Mouse (Mus musculus) heart, embryonic 12.5 days (tissue): ENCODE measurements around the gene Polr3a. TPM values are rescaled to one million over a fixed set of nuclear protein-coding genes. Genes with fewer than 3 reads are reported as not detected.

Experiments used
- ATAC-seq: fragments of 200-750 bp; cut with Nextera tagmentation; 2 replicates; pipeline ENCODE4 v1.8.0; 2017; ENCODE audit warnings: moderate TSS enrichment, moderate library complexity; ENCODE audit not compliant: insufficient number of reproducible peaks, low FRiP score
- H3K27ac ChIP-seq: fragments of 300-500 bp; sonication (generic); 2 replicates; pipeline ENCODE4 v1.5.1; 2016; ENCODE audit warnings: mild to moderate bottlenecking, moderate library complexity; ENCODE audit not compliant: poor library complexity, severe bottlenecking
- H3K27me3 ChIP-seq: fragments of 300-500 bp; sonication (generic); replicated peaks from 2 replicates; pipeline ENCODE4 v1.6.1; 2016; ENCODE audit warnings: mild to moderate bottlenecking, moderate library complexity
- H3K36me3 ChIP-seq: fragments of 300-500 bp; sonication (generic); 2 replicates; pipeline ENCODE4 v1.6.1; 2016; ENCODE audit warnings: mild to moderate bottlenecking, moderate library complexity
- H3K4me1 ChIP-seq: fragments of 300-500 bp; sonication (generic); replicated peaks from 2 replicates; pipeline ENCODE4 v1.6.1; 2016; ENCODE audit warnings: mild to moderate bottlenecking
- H3K4me2 ChIP-seq: fragments of 300-500 bp; sonication (generic); 2 replicates; pipeline ENCODE4 v1.6.1; 2016; ENCODE audit warnings: mild to moderate bottlenecking, moderate library complexity
- H3K4me3 ChIP-seq: fragments of 300-500 bp; sonication (generic); 2 replicates; pipeline ENCODE4 v1.5.1; 2016; ENCODE audit warnings: mild to moderate bottlenecking
- H3K9ac ChIP-seq: fragments of 300-500 bp; sonication (generic); 2 replicates; pipeline ENCODE4 v1.6.1; 2016; ENCODE audit warnings: mild to moderate bottlenecking, moderate library complexity
- H3K9me3 ChIP-seq: fragments of 300-500 bp; sonication (generic); replicated peaks from 2 replicates; pipeline ENCODE4 v1.6.1; 2016; ENCODE audit warnings: mild to moderate bottlenecking, moderate library complexity
- WGBS: fragments of 180-500 bp; shearing (Covaris S2); methylation state at CpG from one replicate; pipeline ENCODE4 v1.1.7; 2016; 5-methylcytosine and 5-hydroxymethylcytosine counted together
- polyA plus RNA-seq: library from polyadenylated mRNA; unstranded; fragments of >200 nt; fragmentation: Nextera tagmentation; extraction: Ambion mirVana; gene quantifications from 2 replicates; pipeline ENCODE4 v1.2.1, GENCODE M21; 2016

Polr3a gene
- polyA plus RNA-seq, 1 experiment from 2014 or later = 12.8 TPM

- Histone ChIP-seq H3K36me3 (no peaks in the 10 kb centered on the region), H3K4me2 (peak overlapping the region; percentile 44), H3K4me3 (no peak overlapping the region), H3K27ac (no peak overlapping the region), H3K9me3 (peaks cover 7% of the 10 kb centered on the region), H3K27me3 (no peaks in the 10 kb centered on the region), H3K4me1 (peaks cover 12% of the 10 kb centered on the region), H3K9ac (no peak overlapping the region)
- WGBS = 24% methylated on average over 18 of the region's 18 CpGs
- ATAC-seq = no peak
These were observed 21.4 kb upstream of the Polr3a start for GRCm38 (mm10) chr14:24508070-24508773.

- Histone ChIP-seq H3K4me3 (0 out of 2 replicates have a peak overlapping the region, but pooled peaks have one; percentile 1), H3K36me3 (no peaks in the 10 kb centered on the region), H3K27me3 (no peaks in the 10 kb centered on the region), H3K9me3 (peaks cover 7% of the 10 kb centered on the region), H3K27ac (no peak overlapping the region), H3K9ac (no peak overlapping the region), H3K4me1 (peaks cover 12% of the 10 kb centered on the region), H3K4me2 (peak overlapping the region; percentile 44)
- ATAC-seq = no peak
- WGBS = 23% methylated on average over 14 of the region's 14 CpGs
These were observed 20.7 kb upstream of the Polr3a start for GRCm38 (mm10) chr14:24507452-24508069.

GRCm38 (mm10) chr14:24501256-24501655 is 14.4 kb upstream of the Polr3a start:
- H3K4me1 ChIP-seq = peaks cover 7% of the 10 kb centered on the region
- peak overlapping the region; percentile 43 for H3K9ac ChIP-seq
- H3K36me3 ChIP-seq = peaks cover 34% of the 10 kb centered on the region
- H3K27me3 ChIP-seq = no peaks in the 10 kb centered on the region
- H3K4me3 ChIP-seq = no peak overlapping the region
- no peak for ATAC-seq
- H3K27ac ChIP-seq = no peak overlapping the region
- H3K9me3 ChIP-seq = no peaks in the 10 kb centered on the region
- 50% methylated on average over 4 of the region's 4 CpGs for WGBS
- H3K4me2 ChIP-seq = peak overlapping the region; percentile 54; the same call in 1 of the 2 replicates

GRCm38 (mm10) chr14:24500845-24501186 is 14.0 kb upstream of the Polr3a start:
- WGBS = 11% methylated on average over 8 of the region's 8 CpGs
- ATAC-seq = no peak
- Histone ChIP-seq H3K27ac (no peak overlapping the region), H3K27me3 (no peaks in the 10 kb centered on the region), H3K4me3 (no peak overlapping the region), H3K36me3 (peaks cover 39% of the 10 kb centered on the region), H3K4me1 (peaks cover 7% of the 10 kb centered on the region), H3K9me3 (no peaks in the 10 kb centered on the region), H3K4me2 (peak overlapping the region; percentile 54), H3K9ac (peak overlapping the region; percentile 43)

DNA sequence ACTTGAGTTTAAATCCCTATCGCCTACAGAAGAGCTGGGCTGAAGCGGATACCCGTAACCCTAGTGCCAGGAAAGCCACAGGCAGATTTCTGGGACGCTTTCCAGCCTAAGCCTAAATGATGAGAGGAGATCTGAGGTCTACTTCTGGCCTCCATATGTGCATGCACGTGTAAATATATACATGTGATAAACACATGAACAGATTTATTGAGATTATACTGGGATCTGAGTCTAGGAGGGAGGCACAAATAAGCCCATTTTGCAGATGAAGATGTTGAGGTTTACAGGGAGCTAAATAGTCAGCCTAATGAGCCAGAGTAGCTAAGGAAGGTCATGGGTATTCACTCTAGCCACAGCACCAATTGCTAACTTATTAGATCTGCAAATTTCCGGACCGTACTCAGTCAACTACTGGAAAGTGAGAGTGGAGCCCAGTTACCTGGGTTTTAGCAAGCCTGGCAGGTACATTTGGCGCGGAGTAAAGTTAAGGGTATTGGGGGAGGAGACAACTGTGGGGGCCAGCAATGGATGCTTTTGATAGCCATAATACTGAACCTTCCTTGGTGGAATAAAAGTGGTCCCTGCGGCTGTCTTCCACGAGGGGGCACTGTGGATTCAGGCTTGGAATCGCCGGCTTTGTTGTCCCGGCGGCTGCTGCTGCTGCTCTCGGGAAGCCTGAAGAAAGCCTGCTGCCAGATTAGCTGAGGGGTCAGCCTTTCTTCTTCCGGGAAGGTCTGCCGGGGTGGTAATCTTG is 13.4 kb upstream of the Polr3a start:
- peaks cover 7% of the 10 kb centered on the region for H3K4me1 ChIP-seq
- 18% methylated on average over 18 of the region's 18 CpGs for WGBS
- H3K36me3 ChIP-seq = peaks cover 43% of the 10 kb centered on the region
- no peak overlapping the region for H3K27ac ChIP-seq
- H3K9me3 ChIP-seq = no peaks in the 10 kb centered on the region
- no peak overlapping the region for H3K4me3 ChIP-seq
- H3K27me3 ChIP-seq = no peaks in the 10 kb centered on the region
- peak overlapping the region; percentile 54 for H3K4me2 ChIP-seq
- H3K9ac ChIP-seq = peak overlapping the region; percentile 43
- peak; percentile 40; the same call in 1 of the 2 replicates for ATAC-seq

DNA sequence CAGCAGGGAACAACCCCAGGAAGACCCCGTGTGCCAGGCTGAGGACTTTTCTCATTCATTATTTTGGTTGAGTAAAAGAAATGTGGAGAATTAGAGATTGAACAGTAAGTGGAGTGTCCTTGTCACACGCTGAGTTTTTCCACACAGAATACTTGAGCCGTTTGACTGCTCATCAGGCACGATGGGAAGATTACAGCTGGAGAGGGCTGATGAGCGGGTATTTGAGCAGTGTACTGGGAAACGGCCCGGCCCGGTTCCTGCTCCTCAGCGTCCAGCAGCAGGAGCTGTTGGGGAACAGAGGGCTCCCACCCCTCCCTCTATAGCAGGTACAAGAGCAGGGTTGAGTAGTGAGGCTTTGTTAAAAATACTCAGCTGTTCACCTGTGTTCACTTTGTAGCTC is 12.6 kb upstream of the Polr3a start:
- no peak overlapping the region for H3K27ac ChIP-seq
- no peak overlapping the region for H3K4me2 ChIP-seq
- H3K9me3 ChIP-seq = no peaks in the 10 kb centered on the region
- no peak overlapping the region for H3K9ac ChIP-seq
- ATAC-seq = 0 out of 2 replicates have a peak, but pooled peaks have one; percentile 34
- no peaks in the 10 kb centered on the region for H3K27me3 ChIP-seq
- no peak overlapping the region for H3K4me3 ChIP-seq
- peaks cover 12% of the 10 kb centered on the region for H3K4me1 ChIP-seq
- WGBS = 40% methylated on average over 9 of the region's 9 CpGs
- peaks cover 49% of the 10 kb centered on the region for H3K36me3 ChIP-seq

DNA sequence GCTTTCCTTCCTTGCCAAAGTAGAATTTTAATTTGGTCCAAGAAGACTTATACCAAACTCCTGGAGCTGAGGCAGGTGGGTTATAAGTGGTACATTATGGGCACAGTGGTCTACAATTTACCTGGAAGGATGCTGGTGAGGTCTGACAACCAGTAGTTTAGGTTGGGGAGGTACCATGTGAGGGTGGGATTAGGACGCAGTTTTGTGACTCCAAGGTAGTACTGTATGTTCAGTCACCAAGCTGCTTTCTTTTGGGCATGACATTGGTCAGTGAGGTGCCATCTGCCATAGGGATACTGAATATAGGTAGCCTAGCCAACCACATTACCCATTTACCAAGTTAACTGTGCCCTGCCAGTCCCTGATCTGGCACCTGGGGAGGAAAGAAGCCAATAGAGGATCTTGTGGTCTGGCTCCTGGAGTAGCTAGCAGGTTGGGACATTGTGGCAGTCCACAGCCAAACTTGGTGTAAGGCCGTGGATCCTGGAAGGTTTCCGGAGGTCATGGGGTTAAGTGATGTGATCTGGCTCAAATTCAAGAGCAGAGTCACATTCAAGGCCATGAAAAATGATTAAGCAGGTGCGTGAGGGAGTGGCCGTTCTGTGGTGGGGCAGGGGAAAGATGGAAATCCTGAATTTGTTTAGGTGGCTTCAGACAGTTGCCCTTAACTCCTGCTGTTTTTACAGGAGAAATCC is 11.8 kb upstream of the Polr3a start:
- H3K36me3 ChIP-seq = peaks cover 57% of the 10 kb centered on the region

GRCm38 (mm10) chr14:24497443-24497842 is 10.6 kb upstream of the Polr3a start:
- peaks cover 70% of the 10 kb centered on the region for H3K36me3 ChIP-seq
- no peaks in the 10 kb centered on the region for H3K9me3 ChIP-seq
- no peak overlapping the region for H3K27ac ChIP-seq
- H3K4me2 ChIP-seq = no peak overlapping the region
- WGBS = 91% methylated on average over 1 of the region's 1 CpGs
- H3K9ac ChIP-seq = no peak overlapping the region
- H3K4me3 ChIP-seq = no peak overlapping the region
- no peaks in the 10 kb centered on the region for H3K27me3 ChIP-seq
- peaks cover 32% of the 10 kb centered on the region for H3K4me1 ChIP-seq
- no peak for ATAC-seq

More for the DNA sequence above, 11.8 kb upstream of the Polr3a start:
- no peaks in the 10 kb centered on the region for H3K27me3 ChIP-seq
- 68% methylated on average over 5 of the region's 5 CpGs for WGBS
- H3K4me2 ChIP-seq = no peak overlapping the region
- no peak overlapping the region for H3K27ac ChIP-seq
- no peak overlapping the region for H3K4me3 ChIP-seq
- no peak for ATAC-seq
- peaks cover 20% of the 10 kb centered on the region for H3K4me1 ChIP-seq
- no peaks in the 10 kb centered on the region for H3K9me3 ChIP-seq
- no peak overlapping the region for H3K9ac ChIP-seq

DNA sequence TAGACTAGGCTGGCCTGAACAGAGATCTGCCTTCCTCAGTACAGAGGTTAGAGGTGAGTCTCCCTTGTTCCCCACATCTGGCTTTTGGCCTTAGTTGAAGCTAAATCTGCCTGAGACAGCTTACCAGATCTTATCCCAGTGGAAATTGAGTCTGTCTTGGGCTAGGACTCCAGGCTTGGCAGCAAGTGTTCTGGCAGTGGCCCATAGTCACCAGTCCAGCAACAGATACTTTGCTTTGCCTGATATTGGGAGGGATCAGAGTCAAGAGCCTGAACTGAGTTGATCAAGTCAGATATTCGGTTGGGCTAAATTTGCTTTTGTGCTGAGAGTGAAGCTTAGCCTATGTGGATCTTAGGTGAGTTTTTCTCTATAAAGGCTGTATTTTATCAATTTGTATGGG is 9.6 kb upstream of the Polr3a start:
- no peak overlapping the region for H3K4me3 ChIP-seq
- no peak overlapping the region for H3K27ac ChIP-seq
- no peaks in the 10 kb centered on the region for H3K9me3 ChIP-seq
- WGBS = 82% methylated on average over 1 of the region's 1 CpGs
- ATAC-seq = no peak
- H3K27me3 ChIP-seq = no peaks in the 10 kb centered on the region
- H3K36me3 ChIP-seq = peaks cover 75% of the 10 kb centered on the region
- H3K9ac ChIP-seq = no peak overlapping the region
- no peak overlapping the region for H3K4me2 ChIP-seq
- peaks cover 40% of the 10 kb centered on the region for H3K4me1 ChIP-seq

- 84% methylated on average over 9 of the region's 9 CpGs for WGBS
- H3K9ac ChIP-seq = no peak overlapping the region; the same call in 1 of the 2 replicates
- no peak for ATAC-seq
These were observed 6.4 kb upstream of the Polr3a start for GRCm38 (mm10) chr14:24493256-24493655.

More at GRCm38 (mm10) chr14:24493256-24493655, 6.4 kb upstream of the Polr3a start:
- peaks cover 61% of the 10 kb centered on the region for H3K36me3 ChIP-seq
- H3K27ac ChIP-seq = no peak overlapping the region
- H3K4me3 ChIP-seq = no peak overlapping the region
- peaks cover 36% of the 10 kb centered on the region for H3K4me1 ChIP-seq
- no peaks in the 10 kb centered on the region for H3K27me3 ChIP-seq
- H3K9me3 ChIP-seq = no peaks in the 10 kb centered on the region
- H3K4me2 ChIP-seq = no peak overlapping the region
